Mouse (Mus musculus): ENCODE data around the gene Spata31d1a.

DNA sequence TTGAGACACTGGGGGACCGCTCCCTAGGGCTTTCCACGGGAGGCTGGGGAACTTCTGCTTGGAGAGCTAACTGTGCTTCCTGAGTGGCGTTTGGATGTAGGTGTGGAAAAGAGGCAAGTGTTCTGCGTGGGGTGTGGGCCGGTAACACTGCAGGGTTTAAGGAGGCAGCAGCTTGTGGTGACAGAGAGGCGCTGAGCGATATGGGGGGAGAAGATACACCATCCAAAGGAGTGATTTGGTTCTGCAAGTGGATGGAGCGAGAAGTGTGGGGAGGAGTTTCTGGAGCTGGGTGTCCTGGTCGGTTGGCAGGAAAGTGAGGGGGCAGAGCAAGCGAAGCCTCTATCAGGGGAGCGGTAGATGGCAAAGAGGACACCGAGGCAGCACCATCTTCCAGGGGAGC lies 6.6 kb downstream of the Spata31d1a start:
- TF ChIP-seq CTCF (IDR thresholded peaks at IDR 0.05; ENCODE audit: low read depth) (no peak), EP300 (IDR thresholded peaks at IDR 0.05; ENCODE audit: low read depth) (no peak)
